Mouse (Mus musculus) olfactory bulb, adult 2 months (tissue): ENCODE measurements around the gene Gpr89. TPM values are rescaled to one million over a fixed set of nuclear protein-coding genes. Genes with fewer than 3 reads are reported as not detected.

ENCODE experiments used
- H3K27ac ChIP-seq: fragments of 200-500 bp; 2 replicates; pipeline ENCODE4 v1.5.1; 2012; ENCODE audit warnings: low read depth, low read length; ENCODE audit not compliant: insufficient read depth
- H3K4me1 ChIP-seq: fragments of 200-500 bp; 2 replicates; pipeline ENCODE4 v1.6.1; 2012; ENCODE audit warnings: low read length; ENCODE audit not compliant: control insufficient read depth, insufficient read depth
- H3K4me3 ChIP-seq: fragments of 200-500 bp; 2 replicates; pipeline ENCODE4 v1.5.1; 2012; ENCODE audit warnings: mild to moderate bottlenecking, low read depth, low read length, moderate library complexity; ENCODE audit not compliant: insufficient read depth
- CTCF ChIP-seq: fragments of 200-500 bp; IDR thresholded peaks from 2 replicates; pipeline ENCODE4 v1.5.1; 2012; ENCODE audit warnings: low read depth, mild to moderate bottlenecking, low read length, moderate library complexity; ENCODE audit not compliant: insufficient read depth
- POLR2A ChIP-seq: fragments of 200-500 bp; IDR thresholded peaks from 2 replicates; pipeline ENCODE4 v1.6.1; 2012; ENCODE audit warnings: mild to moderate bottlenecking, low read depth, low read length, moderate library complexity; ENCODE audit not compliant: insufficient read depth
- WGBS: fragments of 180-500 bp; shearing (Covaris S2); methylation state at CpG from one replicate; pipeline ENCODE4 v1.1.7; 2018; 5-methylcytosine and 5-hydroxymethylcytosine counted together
- polyA plus RNA-seq: library from polyadenylated mRNA; stranded (reverse); fragments of >200 nt; gene quantifications from 2 replicates; pipeline ENCODE4 v1.2.4, GENCODE M21; 2012; ENCODE audit warnings: low replicate concordance; ENCODE audit not compliant: missing spikeins, insufficient read depth, insufficient read length

Gpr89 gene
- polyA plus RNA-seq, 1 experiment: not detected

DNA sequence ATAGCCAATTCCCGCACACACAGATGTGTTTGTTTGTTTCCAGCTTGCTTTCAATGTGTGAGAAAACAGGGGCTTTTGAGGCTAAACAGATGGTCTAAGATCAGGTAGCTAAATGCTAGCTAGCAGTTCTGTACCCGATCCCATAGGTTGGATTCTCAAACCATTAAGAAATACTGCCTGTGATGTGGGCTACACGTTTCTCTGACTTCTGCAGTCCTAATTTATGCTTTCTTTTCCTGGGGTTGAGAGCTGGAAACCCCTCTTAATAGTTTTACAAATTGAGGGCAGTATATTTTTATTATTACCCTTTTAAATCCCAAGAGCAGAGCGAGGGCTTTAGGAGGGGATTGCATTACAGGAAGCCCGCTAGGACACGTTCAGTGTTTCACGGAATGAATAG is 15.8 kb upstream of the Gpr89 start:
- H3K4me1 ChIP-seq: no peaks in the 10 kb centered on the region
- no peak for TF ChIP-seq CTCF
- no peak for TF ChIP-seq POLR2A
- 83% methylated on average over 7 of the region's 7 CpGs for WGBS
- H3K27ac ChIP-seq: no peak overlapping the region
- no peak overlapping the region for H3K4me3 ChIP-seq

DNA sequence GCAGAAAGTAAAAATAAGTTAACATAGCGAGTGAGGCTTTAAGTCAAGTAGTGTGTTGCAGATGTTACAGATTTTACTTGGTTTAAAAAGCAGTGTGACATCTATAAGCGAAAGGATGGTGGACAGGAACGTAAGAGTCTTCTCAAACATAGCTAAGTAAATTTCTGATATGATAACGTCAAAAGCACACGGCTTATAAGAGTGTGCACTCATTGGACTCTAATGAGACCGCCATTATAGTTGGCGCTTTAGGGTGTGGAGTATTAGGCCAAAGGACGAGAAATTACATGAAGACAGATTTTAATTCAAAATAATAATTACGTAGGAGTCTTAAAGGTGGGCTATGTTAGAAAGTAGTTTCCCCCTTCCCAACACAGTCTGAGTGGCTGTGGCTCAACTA is 446 bp upstream of the Gpr89 start:
- Histone ChIP-seq H3K4me3 (no peak overlapping the region), H3K4me1 (no peaks in the 10 kb centered on the region), H3K27ac (no peak overlapping the region)
- WGBS: 34% methylated on average over 9 of the region's 9 CpGs
- no peak for TF ChIP-seq CTCF
- no peak for TF ChIP-seq POLR2A

DNA sequence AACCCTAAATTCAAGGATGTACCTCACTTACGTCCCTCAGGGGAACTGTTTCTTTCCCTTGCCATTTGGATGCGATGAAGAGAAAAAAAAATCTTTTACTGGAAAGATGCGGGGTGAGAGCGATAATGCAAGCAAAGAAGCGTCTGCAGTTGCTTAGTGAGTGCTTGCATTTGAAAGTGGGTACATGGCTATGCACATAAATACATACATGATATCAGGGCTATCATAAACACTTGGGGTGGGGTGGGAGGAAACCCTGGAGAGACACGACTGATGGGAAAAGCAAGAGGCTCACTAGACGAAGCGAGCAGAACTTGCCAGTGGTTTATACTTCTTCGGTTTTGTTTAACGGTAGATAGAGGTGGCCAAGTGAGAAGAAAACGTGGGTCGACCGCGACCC is 753 bp downstream of the Gpr89 start, which contains the start of gene Gja5:
TSS of gene Gja5 (plus strand) at position 301 of the 400 bp plus-strand sequence.
- Histone ChIP-seq H3K4me3 (peak within 1 kb of the TSS; percentile 74), H3K4me1 (no peaks in the 10 kb centered on the region), H3K27ac (peak within 1 kb of the TSS; percentile 12; the same call in 1 of the 2 replicates)
- 5% methylated on average over 14 of the region's 14 CpGs for WGBS
- TF ChIP-seq POLR2A (no peak), CTCF (no peak)

DNA sequence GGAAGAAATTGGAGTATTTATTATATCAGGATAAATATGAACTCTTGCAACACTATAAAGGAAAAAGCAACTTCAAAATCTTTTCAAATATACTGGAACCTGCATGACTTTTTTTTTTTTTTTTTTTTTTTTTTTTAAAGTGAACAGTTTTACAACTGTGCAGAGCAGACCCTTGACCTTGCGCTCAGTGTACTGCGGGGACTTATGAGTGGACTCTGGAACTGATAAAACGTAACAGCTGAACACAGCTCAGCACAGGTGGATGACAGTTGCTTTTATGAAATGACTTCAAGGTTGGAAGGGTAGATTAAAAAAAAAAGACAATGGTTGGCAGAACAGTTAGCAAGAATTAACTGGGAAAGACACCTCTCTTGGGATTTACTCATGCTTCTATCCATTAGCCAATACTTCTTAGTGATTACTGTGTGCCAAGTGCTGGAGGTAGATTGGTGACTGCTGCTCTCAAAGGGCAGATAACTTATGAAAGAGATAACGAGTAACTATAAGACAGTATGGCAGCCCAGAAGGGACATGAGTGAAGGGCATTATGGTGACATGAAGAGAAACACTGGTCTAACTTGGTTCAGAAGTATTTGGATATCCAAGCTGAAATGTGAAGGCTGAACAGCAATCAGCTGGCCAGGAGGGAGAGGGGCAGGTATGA is 2.7 kb downstream of the Gpr89 start:
- TF ChIP-seq CTCF (no peak), POLR2A (no peak)
- no peak overlapping the region for H3K4me3 ChIP-seq
- H3K4me1 ChIP-seq: no peaks in the 10 kb centered on the region
- WGBS: 90% methylated on average over 4 of the region's 4 CpGs
- no peak overlapping the region for H3K27ac ChIP-seq

GRCm38 (mm10) chr3:96883690-96884089 is 21.5 kb downstream of the Gpr89 start:
- 91% methylated on average over 7 of the region's 7 CpGs for WGBS

GRCm38 (mm10) chr3:96882061-96882849 is 22.9 kb downstream of the Gpr89 start:
- Histone ChIP-seq H3K4me1 (peaks cover 6% of the 10 kb centered on the region; the same call in 1 of the 2 replicates), H3K4me3 (no peak overlapping the region), H3K27ac (peak overlapping the region; percentile 86)
- no peak for TF ChIP-seq POLR2A
- TF ChIP-seq CTCF: no peak
- 91% methylated on average over 14 of the region's 14 CpGs for WGBS

More at GRCm38 (mm10) chr3:96883690-96884089, 21.5 kb downstream of the Gpr89 start:
- Histone ChIP-seq H3K27ac (no peak overlapping the region), H3K4me3 (no peak overlapping the region), H3K4me1 (peaks cover 6% of the 10 kb centered on the region; the same call in 1 of the 2 replicates)
- TF ChIP-seq POLR2A: no peak
- no peak for TF ChIP-seq CTCF

DNA sequence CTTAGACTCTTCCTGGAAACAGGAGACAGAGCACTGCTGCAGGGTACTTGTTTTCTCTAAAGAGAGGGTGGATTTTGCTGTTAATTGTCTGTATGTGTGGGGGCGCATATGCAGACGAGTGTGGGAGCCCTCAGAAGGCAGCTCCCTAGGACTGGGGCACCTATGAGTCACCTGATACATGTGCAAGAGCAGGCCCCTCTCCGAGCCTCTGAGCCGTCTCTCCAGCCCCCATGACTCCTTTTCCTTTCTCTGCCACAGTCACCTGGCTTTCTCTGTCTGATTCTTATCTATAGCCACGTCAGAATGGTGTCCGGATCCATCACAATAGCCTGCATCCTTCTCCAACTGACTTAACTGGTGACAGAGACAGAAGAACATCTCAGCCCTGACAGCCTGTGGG is 23.6 kb downstream of the Gpr89 start:
- H3K27ac ChIP-seq: peak overlapping the region; percentile 86
- WGBS: 62% methylated on average over 6 of the region's 6 CpGs
- no peak for TF ChIP-seq CTCF
- no peak for TF ChIP-seq POLR2A
- no peak overlapping the region for H3K4me3 ChIP-seq
- peaks cover 6% of the 10 kb centered on the region; the same call in 1 of the 2 replicates for H3K4me1 ChIP-seq

GRCm38 (mm10) chr3:96880385-96880784 is 24.8 kb downstream of the Gpr89 start:
- 57% methylated on average over 4 of the region's 4 CpGs for WGBS
- Histone ChIP-seq H3K4me3 (no peak overlapping the region), H3K27ac (no peak overlapping the region; the same call in 1 of the 2 replicates), H3K4me1 (peaks cover 6% of the 10 kb centered on the region; the same call in 1 of the 2 replicates)
- TF ChIP-seq POLR2A (no peak), CTCF (no peak)

- TF ChIP-seq POLR2A (no peak), CTCF (no peak)
- Histone ChIP-seq H3K27ac (no peak overlapping the region), H3K4me1 (peaks cover 6% of the 10 kb centered on the region; the same call in 1 of the 2 replicates), H3K4me3 (no peak overlapping the region)
- WGBS: 92% methylated on average over 9 of the region's 9 CpGs
These were observed 25.6 kb downstream of the Gpr89 start for GRCm38 (mm10) chr3:96879536-96879935.
